Mouse (Mus musculus): ENCODE results near the gene Gpr19. TPM values are rescaled to one million over a fixed set of nuclear protein-coding genes. Genes with fewer than 3 reads are reported as not detected.

Gpr19 gene
- 10 to 100 TPM; 27.5 to 28.0 TPM for total RNA-seq (2021)
- long read RNA-seq, experiment 1, partial matches to known transcripts, result 33 of 34 reads
- long read RNA-seq, experiment 1, other reads (novel, unspliced or antisense), result 1 of 34 reads
- long read RNA-seq, experiment 2, partial matches to known transcripts, result 25 of 29 reads
- long read RNA-seq, experiment 2, other reads (novel, unspliced or antisense), result 2 of 29 reads

GRCm38 (mm10) chr6:134898095-134898965 lies at the start of gene Gpr19:
Gpr19 (minus strand) TSS chr6:134898578.
- peak; percentile 85 to 90 for DNase-seq (ENCODE audit: low spot score in 2 of 2)
- intact Hi-C loops (cut with DNase I), result loop anchor here (2.0 kb wide), 1 partner anchor 18 kb away; no protein-coding TSS in a partner anchor

- DNase-seq (ENCODE audit: low spot score in 2 of 2), result peak; percentile 56 to 71
- intact Hi-C loops (cut with DNase I), result loop anchor here (10.0 kb wide), 1 partner anchor 293 kb away; no protein-coding TSS in a partner anchor
Measured at GRCm38 (mm10) chr6:134947311-134948087, 49.1 kb upstream of the Gpr19 start.

DNA sequence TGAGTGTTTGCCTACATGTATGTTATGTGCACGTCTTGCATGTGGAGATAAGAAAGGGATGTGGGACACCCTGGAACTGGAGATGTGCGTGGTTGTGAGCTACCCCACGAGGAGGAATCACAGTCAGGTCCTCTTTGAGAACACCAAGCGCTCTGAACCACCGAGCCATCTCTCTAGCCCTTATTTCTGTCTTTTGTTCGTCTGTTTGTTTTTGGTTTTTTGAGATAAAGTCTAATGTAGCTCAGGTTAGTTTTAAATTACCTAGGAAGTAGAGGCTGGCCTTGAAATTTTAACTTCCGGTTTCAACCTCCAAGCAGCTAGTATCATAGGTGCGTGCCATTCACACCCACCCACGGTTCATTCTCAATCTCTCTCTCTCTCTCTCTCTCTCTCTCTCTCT lies 48.5 kb upstream of the Gpr19 start:
- no peak for DNase-seq (ENCODE audit: low spot score in 2 of 2)
- intact Hi-C loops (cut with DNase I), result loop anchor here (10.0 kb wide), 1 partner anchor 292 kb away; no protein-coding TSS in a partner anchor

- intact Hi-C loops (cut with DNase I), result loop anchor here (10.0 kb wide), 1 partner anchor 291 kb away; no protein-coding TSS in a partner anchor
Measured at GRCm38 (mm10) chr6:134946054-134946453, 47.7 kb upstream of the Gpr19 start.

GRCm38 (mm10) chr6:134943759-134944407 lies 45.5 kb upstream of the Gpr19 start:
- no peak for DNase-seq (ENCODE audit: low spot score in 2 of 2)
- intact Hi-C loops (cut with DNase I), result loop anchor here (10.0 kb wide), 1 partner anchor 289 kb away; no protein-coding TSS in a partner anchor

More at GRCm38 (mm10) chr6:134946054-134946453, 47.7 kb upstream of the Gpr19 start:
- no peak for DNase-seq (ENCODE audit: low spot score in 2 of 2)

DNA sequence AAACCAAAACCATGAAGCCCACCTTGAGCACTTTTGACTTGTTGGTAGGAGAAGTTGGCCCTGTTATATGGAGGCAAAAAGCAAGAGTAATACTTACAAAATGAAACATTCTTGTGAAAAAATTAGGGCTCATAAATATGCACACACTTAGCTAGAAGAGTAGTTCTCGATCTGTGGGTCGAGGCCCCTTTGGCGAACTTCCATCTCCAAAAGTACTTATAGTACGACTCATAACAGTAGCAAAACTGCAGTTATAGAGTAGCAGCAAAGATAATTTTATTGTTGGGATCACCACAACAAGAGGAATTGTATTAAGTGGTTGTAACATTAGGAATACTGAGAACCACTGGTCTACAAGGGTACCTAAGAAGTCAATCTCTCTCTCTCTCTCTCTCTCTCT lies 41.4 kb upstream of the Gpr19 start:
- intact Hi-C loops (cut with DNase I), result loop anchor here (10.0 kb wide), 1 partner anchor 285 kb away; no protein-coding TSS in a partner anchor
- DNase-seq (ENCODE audit: low spot score in 2 of 2), result no peak

DNA sequence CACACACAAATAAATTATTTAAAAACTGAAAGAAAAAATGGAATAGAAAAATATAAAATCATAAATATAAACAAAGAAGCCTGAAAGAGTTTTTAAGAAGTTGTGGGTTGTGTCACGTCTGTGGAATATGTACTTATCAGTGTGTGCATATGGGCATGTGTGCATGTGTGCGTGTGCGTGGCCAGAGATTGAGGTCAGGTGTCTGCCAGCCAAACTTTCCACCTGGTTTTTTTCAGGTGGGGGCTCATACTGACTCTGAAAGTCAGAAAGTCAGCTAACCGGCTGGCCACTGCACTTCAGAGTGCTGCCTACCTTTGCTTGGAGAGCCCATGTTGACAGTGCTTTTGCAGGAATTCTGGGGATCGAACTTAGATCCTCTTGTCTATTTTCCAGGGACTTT lies 35.9 kb upstream of the Gpr19 start:
- intact Hi-C loops (cut with DNase I), result no loop called here
- no peak for DNase-seq (ENCODE audit: low spot score in 2 of 2)

DNA sequence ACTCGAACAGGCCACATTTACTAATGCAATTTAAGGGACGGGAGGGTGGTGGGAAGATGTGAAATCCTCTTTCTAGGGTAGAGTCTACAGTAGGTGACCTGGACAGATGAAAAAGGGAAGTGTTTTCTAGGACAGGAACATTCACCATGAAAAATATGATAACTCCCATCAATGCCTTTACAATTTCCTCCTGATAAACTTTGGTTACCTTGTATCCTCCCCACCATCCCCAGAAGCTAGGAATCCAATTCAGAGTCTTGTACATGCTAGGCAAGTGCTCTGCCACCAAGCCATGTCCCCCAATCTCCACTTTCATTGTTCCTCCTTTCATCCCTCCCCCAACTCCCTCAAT lies 34.8 kb upstream of the Gpr19 start:
- no peak for DNase-seq (ENCODE audit: low spot score in 2 of 2)
- intact Hi-C loops (cut with DNase I), result no loop called here

DNA sequence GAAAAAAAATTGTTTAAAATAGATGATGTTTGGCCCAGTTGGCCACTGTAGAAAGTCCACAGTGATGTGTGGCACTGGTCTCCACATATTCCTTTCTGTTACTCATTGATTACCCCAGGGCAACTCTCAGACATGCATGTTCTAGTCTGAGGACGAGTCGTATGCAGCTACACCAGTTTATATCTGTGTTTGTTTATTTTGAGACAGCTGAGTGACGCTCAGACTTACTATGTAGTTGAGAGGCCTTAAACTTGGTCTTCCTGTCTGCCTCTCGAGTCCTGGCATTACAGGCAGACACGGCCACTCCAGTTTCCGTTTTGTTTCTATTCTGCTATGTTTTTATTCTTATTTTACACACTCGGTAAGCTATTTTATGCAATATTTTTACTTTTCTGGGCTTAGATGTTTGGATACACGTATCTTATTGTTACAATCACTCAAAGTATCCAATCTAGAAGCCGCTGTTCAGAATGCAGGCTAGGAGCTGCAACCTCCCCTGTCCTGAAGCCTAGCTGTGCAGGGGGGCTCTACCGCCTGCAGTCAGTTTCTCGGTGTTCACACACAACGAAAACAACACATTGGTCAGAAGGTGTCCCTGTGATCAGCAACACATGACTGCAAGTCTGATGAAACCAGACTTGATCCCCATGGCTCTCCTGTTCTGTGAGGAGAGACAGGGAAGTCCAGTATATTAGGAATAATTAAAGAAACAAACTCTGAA lies 34.3 kb upstream of the Gpr19 start:
- DNase-seq (ENCODE audit: low spot score in 2 of 2), result no peak
- intact Hi-C loops (cut with DNase I), result no loop called here

DNA sequence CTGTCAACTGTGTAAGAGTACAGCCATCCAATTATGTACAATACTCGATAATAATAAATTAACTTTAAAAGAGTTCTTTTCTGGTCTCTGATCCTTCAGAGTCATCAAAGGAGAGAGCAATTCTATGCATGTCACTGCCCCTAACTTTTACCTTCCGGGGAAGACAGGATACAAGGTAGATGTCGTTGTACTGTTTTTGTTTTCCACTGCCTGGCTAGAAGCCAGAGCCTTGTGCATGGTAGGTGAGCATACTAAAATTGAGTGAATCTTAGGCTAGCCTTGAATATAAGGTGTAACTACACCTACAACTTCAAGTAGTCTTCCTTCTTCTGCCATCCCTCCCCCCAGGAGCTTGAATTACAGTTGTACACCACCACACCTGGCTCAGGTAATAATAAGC lies 32.8 kb upstream of the Gpr19 start:
- DNase-seq (ENCODE audit: low spot score in 2 of 2), result no peak
- intact Hi-C loops (cut with DNase I), result no loop called here

DNA sequence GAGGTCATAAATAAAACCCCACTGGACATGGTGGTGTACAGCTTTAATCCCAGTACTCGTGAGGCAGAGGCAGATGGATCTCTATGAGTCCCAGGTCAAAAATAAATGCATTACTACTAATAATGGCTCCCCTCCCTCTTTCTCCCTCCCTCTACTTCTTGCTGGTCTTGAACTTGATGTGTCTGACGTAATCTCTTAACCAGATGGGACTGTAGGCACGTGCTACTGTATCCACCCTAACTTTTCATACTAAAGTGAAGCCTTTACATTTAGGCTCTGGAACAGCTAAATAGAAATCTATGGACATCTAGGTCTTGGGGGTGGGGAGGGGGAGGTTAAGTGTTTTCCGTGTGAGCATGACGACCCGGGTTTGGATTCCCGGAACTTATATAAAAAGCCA lies 32.0 kb upstream of the Gpr19 start:
- intact Hi-C loops (cut with DNase I), result no loop called here
- no peak for DNase-seq (ENCODE audit: low spot score in 2 of 2)

GRCm38 (mm10) chr6:134929926-134930325 lies 31.5 kb upstream of the Gpr19 start:
- intact Hi-C loops (cut with DNase I), result no loop called here
- no peak for DNase-seq (ENCODE audit: low spot score in 2 of 2)

- DNase-seq (ENCODE audit: low spot score in 2 of 2), result no peak
- intact Hi-C loops (cut with DNase I), result no loop called here
Measured at GRCm38 (mm10) chr6:134928889-134929310, 30.5 kb upstream of the Gpr19 start.

- peak; percentile 65 to 67 for DNase-seq (ENCODE audit: low spot score in 2 of 2)
- intact Hi-C loops (cut with DNase I), result no loop called here
Measured at GRCm38 (mm10) chr6:134928096-134928888, 29.9 kb upstream of the Gpr19 start.

- intact Hi-C loops (cut with DNase I), result no loop called here
- DNase-seq (ENCODE audit: low spot score in 2 of 2), result no peak
Measured at GRCm38 (mm10) chr6:134927595-134928095, 29.3 kb upstream of the Gpr19 start.

DNA sequence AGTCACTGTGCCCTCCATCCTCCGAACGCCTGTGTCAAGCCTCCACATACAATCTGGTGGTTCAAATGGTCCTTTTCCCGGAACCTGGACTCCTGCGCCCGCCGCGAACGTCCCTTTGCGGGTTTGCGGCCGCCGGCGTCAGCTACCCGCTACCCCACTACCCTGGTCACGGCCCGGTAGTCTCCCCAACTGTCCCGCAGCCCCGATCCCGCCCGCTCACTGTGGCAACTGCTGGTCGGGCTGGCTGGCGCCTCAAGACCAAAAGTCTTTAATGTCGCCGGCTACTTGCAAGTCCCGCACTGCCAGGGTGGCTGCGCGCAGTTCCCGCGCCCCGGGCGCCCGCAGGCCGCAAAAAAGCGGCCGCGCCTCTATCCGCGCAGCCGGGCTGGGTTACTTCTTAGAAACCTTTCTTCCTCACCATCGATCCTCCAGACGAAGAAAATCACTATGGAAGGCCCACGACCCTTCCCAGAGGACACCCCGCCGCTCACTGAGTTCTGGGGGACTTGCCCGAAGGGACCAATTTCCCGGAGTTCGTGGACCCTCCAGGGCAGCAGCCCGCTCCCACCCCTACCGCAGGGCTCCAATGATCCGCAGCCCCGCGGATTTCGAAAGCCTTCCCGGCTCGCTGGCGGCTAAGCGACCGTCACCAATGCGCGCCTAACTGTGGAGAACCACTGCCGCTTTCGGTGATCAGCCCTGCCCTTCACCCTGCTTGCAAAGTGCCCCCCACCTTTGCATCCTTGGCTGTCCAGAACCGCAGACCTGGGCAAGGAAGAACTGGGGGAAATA lies 28.6 kb upstream of the Gpr19 start:
- DNase-seq (ENCODE audit: low spot score in 2 of 2), result peak in 1 of 2 experiments; percentile 53
- intact Hi-C loops (cut with DNase I), result no loop called here

DNA sequence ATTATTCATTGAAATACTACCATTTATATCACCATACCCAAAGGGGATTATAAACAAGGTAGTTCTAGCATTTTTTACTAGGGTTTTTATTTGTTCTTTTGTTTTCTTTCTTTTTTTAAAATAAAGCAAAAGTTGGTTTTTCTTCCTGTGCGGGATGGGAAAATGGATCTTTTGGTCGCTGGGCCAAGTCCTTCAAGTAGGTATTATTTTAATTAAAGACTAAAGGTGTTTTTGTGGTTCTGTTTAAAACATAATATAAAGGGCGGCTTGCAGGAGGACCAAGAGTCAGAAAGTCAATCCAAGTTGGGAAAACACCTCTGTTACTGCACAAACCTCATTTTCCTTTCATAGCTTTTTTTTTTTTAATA lies 27.9 kb upstream of the Gpr19 start:
- intact Hi-C loops (cut with DNase I), result no loop called here
- DNase-seq (ENCODE audit: low spot score in 2 of 2), result no peak
